Mouse (Mus musculus) E14TG2a.4 (cell line): ENCODE measurements around the gene Cdh12.

ENCODE experiments used
- CTCF ChIP-seq: conservative IDR thresholded peaks from 2 replicates; pipeline ENCODE4 v1.5.1; 2014; ENCODE audit warnings: low read length
- NANOG ChIP-seq: IDR thresholded peaks from 2 replicates; pipeline ENCODE4 v1.6.1; 2014; ENCODE audit warnings: borderline replicate concordance, low read length, mixed read lengths

- TF ChIP-seq CTCF (no peak), NANOG (no peak)
Observed at GRCm38 (mm10) chr15:21000541-21000940, 551.5 kb downstream of the Cdh12 start.
